Mouse (Mus musculus): ENCODE data around the gene 1700024P04Rik. TPM values are rescaled to one million over a fixed set of nuclear protein-coding genes. Genes with fewer than 3 reads are reported as not detected.
"Not testable (repeated sequence)": the region's sequence is repeated elsewhere in the genome, so short reads cannot be mapped to it uniquely, and the experiment has no call there.

The 1700024P04Rik gene
- polyA plus RNA-seq, 1 experiment: not detected

DNA sequence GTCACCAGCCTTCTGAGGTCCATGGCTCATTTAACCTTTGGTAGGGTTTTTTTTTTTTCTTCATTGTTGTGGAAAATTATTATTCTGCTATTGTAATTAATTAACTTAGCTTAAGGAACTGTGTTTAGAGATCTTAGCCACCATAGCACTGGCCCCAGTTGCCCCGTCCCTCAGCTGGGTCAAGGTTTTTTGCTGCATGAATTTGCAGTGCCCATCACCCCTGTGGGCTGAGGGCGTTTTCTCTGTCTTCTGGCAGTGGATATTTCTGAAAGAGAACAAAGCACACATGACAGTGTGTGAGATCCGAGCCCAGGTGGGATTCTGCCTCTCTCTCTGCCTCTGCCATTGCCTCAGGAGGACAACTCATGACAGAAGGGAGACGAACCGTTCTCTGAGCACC, 28.5 kb upstream of the 1700024P04Rik start:
- Histone ChIP-seq H3K4me2 (ENCODE audit: low read depth) (no peak overlapping the region), H3K36me3 (ENCODE audit: control insufficient read depth, insufficient read depth) (no peaks in the 10 kb centered on the region), H3K4me3 (no peak overlapping the region), H3K79me2 (ENCODE audit: control insufficient read depth, insufficient read depth) (no peaks in the 10 kb centered on the region), H3ac (ENCODE audit: control insufficient read depth, insufficient read length) (no peak overlapping the region), H3K27me3 (ENCODE audit: control insufficient read depth, insufficient read depth, insufficient read length) (no peaks in the 10 kb centered on the region)
- no peak for TF ChIP-seq TCF3 (IDR thresholded peaks at IDR 0.05; ENCODE audit: insufficient read length, low read depth)
- TF ChIP-seq MYOD1 (IDR thresholded peaks at IDR 0.05; ENCODE audit: control insufficient read depth in 1 of 3, insufficient read length in 2 of 3, low read depth in 2 of 3): no peak
- TF ChIP-seq POLR2AphosphoS2 (IDR thresholded peaks at IDR 0.05; ENCODE audit: insufficient read length, low read depth): no peak
- no peak for TF ChIP-seq POLR2A (IDR thresholded peaks at IDR 0.05; ENCODE audit: insufficient read length, low read depth)
- TF ChIP-seq TCF12 (IDR thresholded peaks at IDR 0.05; ENCODE audit: insufficient read depth, poor library complexity, severe bottlenecking): no peak
- no peak for TF ChIP-seq CEBPB (IDR thresholded peaks at IDR 0.05; ENCODE audit: insufficient read depth, poor library complexity, severe bottlenecking)
- no peak for TF ChIP-seq USF1 (IDR thresholded peaks at IDR 0.05; ENCODE audit: low read depth)
- no peak for TF ChIP-seq E2F4 (IDR thresholded peaks at IDR 0.05; ENCODE audit: insufficient read depth)
- TF ChIP-seq MAX (IDR thresholded peaks at IDR 0.05; ENCODE audit: low read depth): no peak
- TF ChIP-seq SRF (IDR thresholded peaks at IDR 0.05; ENCODE audit: control insufficient read depth, insufficient read length, low read depth): no peak
- TF ChIP-seq REST (IDR thresholded peaks at IDR 0.05; ENCODE audit: insufficient read depth, insufficient read length): no peak
- no peak for TF ChIP-seq MYOG (IDR thresholded peaks at IDR 0.05; ENCODE audit: control insufficient read depth in 1 of 3, insufficient read depth in 1 of 3, insufficient read length in 2 of 3, low read depth in 2 of 3)

DNA sequence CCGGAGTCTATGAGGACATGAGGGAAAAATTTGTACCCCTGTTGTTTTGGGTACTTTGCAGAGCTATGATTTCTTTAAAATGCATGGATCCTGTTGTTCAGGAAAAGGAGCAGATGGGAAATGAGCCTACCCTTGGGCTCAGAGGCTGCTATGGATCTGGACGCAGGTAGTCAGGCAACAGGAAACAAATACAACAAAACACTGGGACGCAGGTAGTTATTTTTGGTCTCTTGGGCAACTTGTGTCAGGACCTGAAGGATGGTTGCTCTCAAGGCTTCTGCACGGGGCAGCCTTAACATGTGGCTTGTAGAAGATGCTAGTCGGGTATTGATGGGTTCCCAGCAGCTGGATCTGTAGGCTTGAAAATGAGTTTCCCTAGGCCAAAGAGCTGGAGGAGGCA, 23.6 kb upstream of the 1700024P04Rik start:
- no peaks in the 10 kb centered on the region for H3K79me2 ChIP-seq (ENCODE audit: control insufficient read depth, insufficient read depth)
- no peak overlapping the region for H3K4me3 ChIP-seq
- H3ac ChIP-seq (ENCODE audit: control insufficient read depth, insufficient read length): no peak overlapping the region
- TF ChIP-seq TCF3 (IDR thresholded peaks at IDR 0.05; ENCODE audit: insufficient read length, low read depth) (no peak), USF1 (IDR thresholded peaks at IDR 0.05; ENCODE audit: low read depth) (no peak), TCF12 (IDR thresholded peaks at IDR 0.05; ENCODE audit: insufficient read depth, poor library complexity, severe bottlenecking) (no peak)
- no peaks in the 10 kb centered on the region for H3K36me3 ChIP-seq (ENCODE audit: control insufficient read depth, insufficient read depth)
- no peaks in the 10 kb centered on the region for H3K27me3 ChIP-seq (ENCODE audit: control insufficient read depth, insufficient read depth, insufficient read length)
- H3K4me2 ChIP-seq (ENCODE audit: low read depth): no peak overlapping the region

DNA sequence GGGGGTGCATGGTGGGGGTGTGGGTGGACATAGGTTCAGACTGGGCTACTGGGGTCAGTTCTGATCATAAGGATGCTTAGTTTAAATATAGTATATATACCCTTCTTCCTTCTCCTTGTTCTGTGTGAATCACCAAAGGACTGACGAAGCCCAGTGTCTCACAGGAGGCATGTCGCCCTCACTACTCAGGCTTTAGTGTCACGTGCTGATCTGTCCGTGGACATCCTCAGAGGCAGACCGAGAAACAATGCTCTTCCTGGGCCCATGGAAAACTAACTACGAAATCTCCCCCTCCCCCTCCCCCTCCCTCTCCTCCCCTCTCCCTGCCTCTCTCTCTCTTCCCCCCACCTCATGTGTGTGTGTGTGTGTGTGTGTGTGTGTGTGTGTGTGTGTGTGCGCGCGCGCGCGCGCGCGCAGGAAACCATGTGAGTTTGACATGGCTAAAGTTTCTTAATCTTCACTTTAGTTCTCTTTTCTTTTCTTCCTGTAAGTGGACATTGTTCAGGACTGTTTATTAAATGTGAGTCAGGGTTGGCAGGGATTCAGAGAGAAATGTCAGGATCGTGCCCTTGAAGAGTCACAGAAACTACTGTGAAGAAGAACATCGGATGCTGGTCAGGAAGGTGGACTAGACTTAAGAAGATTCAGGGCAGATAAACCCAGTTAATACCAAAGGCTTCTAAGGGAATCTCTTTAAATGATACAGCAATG, 22.2 kb upstream of the 1700024P04Rik start:
- H3K4me3 ChIP-seq: no peak overlapping the region
- no peak overlapping the region for H3K4me2 ChIP-seq (ENCODE audit: low read depth)
- no peaks in the 10 kb centered on the region for H3K27me3 ChIP-seq (ENCODE audit: control insufficient read depth, insufficient read depth, insufficient read length)
- no peaks in the 10 kb centered on the region for H3K36me3 ChIP-seq (ENCODE audit: control insufficient read depth, insufficient read depth)
- TF ChIP-seq POLR2A (IDR thresholded peaks at IDR 0.05; ENCODE audit: insufficient read length, low read depth): no peak
- no peak for TF ChIP-seq REST (IDR thresholded peaks at IDR 0.05; ENCODE audit: insufficient read depth, insufficient read length)
- no peak for TF ChIP-seq E2F4 (IDR thresholded peaks at IDR 0.05; ENCODE audit: insufficient read depth)
- TF ChIP-seq MYOD1 (IDR thresholded peaks at IDR 0.05; ENCODE audit: control insufficient read depth in 1 of 3, insufficient read length in 2 of 3, low read depth in 2 of 3): no peak
- no peak for TF ChIP-seq TCF3 (IDR thresholded peaks at IDR 0.05; ENCODE audit: insufficient read length, low read depth)
- no peak for TF ChIP-seq SRF (IDR thresholded peaks at IDR 0.05; ENCODE audit: control insufficient read depth, insufficient read length, low read depth)
- no peak for TF ChIP-seq POLR2AphosphoS2 (IDR thresholded peaks at IDR 0.05; ENCODE audit: insufficient read length, low read depth)
- no peaks in the 10 kb centered on the region for H3K79me2 ChIP-seq (ENCODE audit: control insufficient read depth, insufficient read depth)
- no peak overlapping the region for H3ac ChIP-seq (ENCODE audit: control insufficient read depth, insufficient read length)

DNA sequence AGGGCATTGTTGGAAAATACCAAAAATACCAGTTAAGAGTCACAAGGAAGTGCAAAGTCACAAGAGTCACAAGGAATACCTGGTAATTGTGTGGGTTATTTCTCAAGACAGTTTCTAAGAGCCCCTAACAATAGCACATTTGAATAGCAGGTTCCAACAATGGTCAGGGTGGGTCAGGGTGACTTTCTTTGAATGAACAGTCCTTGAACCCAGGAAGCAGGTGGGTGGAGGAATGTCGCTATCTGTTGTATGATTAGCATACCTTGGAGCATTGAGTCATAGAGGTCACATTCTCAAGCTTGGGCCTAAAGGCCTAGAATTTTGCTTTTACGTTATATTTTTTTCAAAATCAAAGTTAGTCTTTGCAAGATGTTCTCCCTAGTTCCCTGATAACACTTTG, 17.3 kb upstream of the 1700024P04Rik start:
- not testable (repeated sequence) for H3K4me3 ChIP-seq; H3K4me2 ChIP-seq (ENCODE audit: low read depth); H3K36me3 ChIP-seq (ENCODE audit: control insufficient read depth, insufficient read depth); H3K27me3 ChIP-seq (ENCODE audit: control insufficient read depth, insufficient read depth, insufficient read length); H3K79me2 ChIP-seq (ENCODE audit: control insufficient read depth, insufficient read depth); H3ac ChIP-seq (ENCODE audit: control insufficient read depth, insufficient read length)

DNA sequence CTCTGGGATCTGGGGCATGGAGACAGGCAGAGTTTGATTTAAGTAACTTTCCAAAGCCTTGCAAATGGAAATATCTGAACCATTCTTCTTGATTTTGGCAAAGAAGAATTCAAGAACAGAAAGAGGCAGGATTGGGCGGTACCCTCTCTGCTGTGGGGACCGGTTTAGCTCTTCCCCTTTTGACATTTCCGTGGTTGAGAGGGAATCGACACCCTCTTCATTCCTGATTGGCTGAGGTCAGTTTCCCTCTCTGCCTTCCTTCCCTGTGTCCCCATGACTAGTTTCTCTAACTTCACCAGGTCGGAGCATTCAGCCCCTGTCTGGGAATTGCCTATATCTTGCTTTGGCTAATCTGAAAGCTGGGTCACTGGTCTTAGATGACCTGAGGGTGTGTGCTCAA, 12.7 kb upstream of the 1700024P04Rik start:
- Histone ChIP-seq H3K27me3 (ENCODE audit: control insufficient read depth, insufficient read depth, insufficient read length) (no peaks in the 10 kb centered on the region), H3ac (ENCODE audit: control insufficient read depth, insufficient read length) (no peak overlapping the region), H3K4me2 (ENCODE audit: low read depth) (no peak overlapping the region), H3K36me3 (ENCODE audit: control insufficient read depth, insufficient read depth) (no peaks in the 10 kb centered on the region), H3K4me3 (no peak overlapping the region), H3K79me2 (ENCODE audit: control insufficient read depth, insufficient read depth) (no peaks in the 10 kb centered on the region)
- no peak for TF ChIP-seq CEBPB (IDR thresholded peaks at IDR 0.05; ENCODE audit: insufficient read depth, poor library complexity, severe bottlenecking)
